Mouse (Mus musculus) thymus, adult 2 months (tissue): ENCODE results near the gene Tnfrsf12a. TPM values are rescaled to one million over a fixed set of nuclear protein-coding genes. Genes with fewer than 3 reads are reported as not detected.

ENCODE experiments used
- DNase-seq: peaks from one replicate; pipeline ENCODE4 v3.0.0; 2021
- H3K27ac ChIP-seq: fragments of 200-500 bp; 2 replicates; pipeline ENCODE4 v1.5.1; 2012; ENCODE audit warnings: low read length, control low read depth; ENCODE audit not compliant: control insufficient read depth, insufficient read depth
- H3K27me3 ChIP-seq: fragments of 200-500 bp; 2 replicates; pipeline ENCODE4 v1.6.1; 2012; ENCODE audit warnings: mild to moderate bottlenecking, low read length, moderate library complexity, mixed read lengths; ENCODE audit not compliant: control insufficient read depth, insufficient read depth
- H3K36me3 ChIP-seq: fragments of 200-500 bp; 2 replicates; pipeline ENCODE4 v1.6.1; 2012; ENCODE audit warnings: mild to moderate bottlenecking, low read length, moderate library complexity; ENCODE audit not compliant: control insufficient read depth, insufficient read depth
- H3K4me1 ChIP-seq: fragments of 200-500 bp; replicated peaks from 2 replicates; pipeline ENCODE4 v1.6.1; 2012; ENCODE audit warnings: low read length; ENCODE audit not compliant: control insufficient read depth, insufficient read depth
- H3K4me3 ChIP-seq: fragments of 200-500 bp; 2 replicates; pipeline ENCODE4 v1.5.1; 2012; ENCODE audit warnings: mild to moderate bottlenecking, low read length, control low read depth, moderate library complexity; ENCODE audit not compliant: control insufficient read depth, insufficient read depth
- CTCF ChIP-seq: fragments of 200-500 bp; IDR thresholded peaks from 2 replicates; pipeline ENCODE4 v1.5.1; 2012; ENCODE audit warnings: mild to moderate bottlenecking, control low read depth, low read length, moderate library complexity, borderline replicate concordance; ENCODE audit not compliant: control insufficient read depth, poor library complexity, insufficient read depth; ENCODE audit errors: extremely low read depth
- POLR2A ChIP-seq: fragments of 200-500 bp; IDR thresholded peaks from 2 replicates; pipeline ENCODE4 v1.6.1; 2012; ENCODE audit warnings: mild to moderate bottlenecking, low read length, control low read depth, moderate library complexity; ENCODE audit not compliant: control insufficient read depth, poor library complexity, insufficient read depth; ENCODE audit errors: extremely low read depth
- WGBS: fragments of 180-500 bp; shearing (Covaris S2); methylation state at CpG from one replicate; pipeline ENCODE4 v1.1.7; 2018; 5-methylcytosine and 5-hydroxymethylcytosine counted together
- polyA plus RNA-seq: library from polyadenylated mRNA; depleted of rRNA; stranded (reverse); fragments of >200 nt; gene quantifications from 2 replicates; pipeline ENCODE4 v1.2.3, GENCODE M21; 2012; rRNA removed

Tnfrsf12a gene
- polyA plus RNA-seq, 1 experiment, result 10.2 TPM

DNA sequence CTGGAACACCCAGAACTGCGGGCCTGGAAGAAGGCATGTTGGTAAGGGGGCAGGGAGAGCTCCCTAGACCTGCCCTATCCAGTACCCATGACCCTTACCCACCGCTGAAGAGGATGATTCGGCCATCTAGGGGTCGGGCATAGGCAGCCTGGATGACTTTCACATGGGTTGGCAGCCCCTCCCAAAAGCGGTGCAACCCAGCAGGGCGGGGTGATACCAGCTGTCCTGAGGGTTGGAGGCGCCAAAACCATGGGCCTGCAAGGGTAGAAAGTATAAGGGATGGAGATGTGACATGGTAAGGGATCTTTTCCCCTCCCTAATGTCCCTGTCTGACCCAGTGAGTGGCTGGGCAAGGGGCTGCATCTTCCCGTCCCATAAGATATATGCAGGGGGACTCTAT lies 46.0 kb downstream of the Tnfrsf12a start:
- Histone ChIP-seq H3K4me3 (no peak overlapping the region), H3K27ac (no peak overlapping the region), H3K36me3 (no peaks in the 10 kb centered on the region), H3K27me3 (no peaks in the 10 kb centered on the region), H3K4me1 (0 out of 2 replicates have a peak, but pooled peaks cover 4% of the 10 kb centered on the region)
- TF ChIP-seq POLR2A (no peak), CTCF (no peak)
- no peak for DNase-seq
- 87% methylated on average over 8 of the region's 8 CpGs for WGBS

DNA sequence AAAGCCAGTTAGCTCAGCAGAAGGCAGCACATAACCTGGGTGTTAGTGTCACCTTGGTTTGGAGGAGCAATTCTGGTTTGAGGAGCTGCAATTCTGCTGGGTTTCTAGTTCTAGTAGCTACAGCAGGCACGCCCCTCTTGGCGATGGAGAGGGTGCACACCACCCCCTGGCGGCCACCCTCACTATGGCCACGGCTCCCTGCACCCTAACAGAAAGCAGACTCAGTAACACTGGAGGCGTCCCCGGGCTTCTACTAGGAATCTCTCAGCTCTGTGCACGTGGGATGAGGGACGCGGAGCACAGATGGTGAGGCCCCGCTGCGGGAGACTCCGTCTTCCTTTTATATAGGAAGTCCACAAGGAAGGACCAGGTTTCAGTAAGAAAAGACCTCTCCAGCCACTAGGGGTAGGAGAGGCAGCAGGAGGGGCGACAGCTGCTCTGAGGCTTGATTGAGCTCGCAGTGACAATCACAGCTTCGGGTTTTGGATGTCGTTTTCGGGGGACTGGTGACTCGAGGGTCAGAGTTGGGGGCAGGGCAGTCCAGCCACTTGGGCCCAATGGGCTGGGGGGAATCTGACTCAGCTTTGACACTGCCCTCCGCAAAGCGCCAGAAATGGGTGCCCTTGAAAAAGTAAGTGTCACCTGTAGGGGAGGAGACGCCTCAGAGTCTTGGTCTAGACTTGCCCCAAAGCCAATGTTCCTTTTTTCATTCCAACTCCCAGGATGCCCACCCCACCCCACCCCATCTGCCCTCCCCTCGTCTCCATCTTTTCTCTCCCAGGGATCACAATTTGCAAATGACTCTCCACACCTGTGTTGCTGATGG lies 46.9 kb downstream of the Tnfrsf12a start:
- no peak overlapping the region for H3K27ac ChIP-seq
- peak; percentile 87 for DNase-seq
- no peaks in the 10 kb centered on the region for H3K36me3 ChIP-seq
- no peak overlapping the region for H3K4me3 ChIP-seq
- no peaks in the 10 kb centered on the region for H3K27me3 ChIP-seq
- TF ChIP-seq CTCF (peak; percentile 87; the same call in 1 of the 2 replicates), POLR2A (no peak)
- 15% methylated on average over 22 of the region's 22 CpGs for WGBS
- H3K4me1 ChIP-seq, result 0 out of 2 replicates have a peak, but pooled peaks cover 4% of the 10 kb centered on the region

DNA sequence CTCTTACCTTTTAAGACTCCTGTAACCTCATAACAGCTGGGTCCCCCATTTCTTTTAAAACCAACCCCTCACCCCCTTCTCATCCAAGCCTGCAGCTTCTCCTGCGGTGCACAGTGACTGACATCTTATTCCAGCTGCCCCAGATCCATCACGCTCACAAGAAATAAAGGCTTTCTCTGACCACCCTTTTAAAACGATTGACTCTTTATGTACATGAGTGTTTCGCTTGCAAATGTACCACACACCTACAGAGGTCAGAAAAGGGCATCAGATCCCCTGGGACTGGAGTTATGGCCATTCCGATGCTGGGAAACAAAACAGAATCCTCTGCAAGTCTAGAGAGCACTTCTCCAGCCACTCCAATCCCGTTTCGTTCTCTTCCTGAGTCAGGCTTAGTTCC lies 49.5 kb downstream of the Tnfrsf12a start:
- H3K27ac ChIP-seq, result no peak overlapping the region
- no peak for DNase-seq
- 89% methylated on average over 7 of the region's 7 CpGs for WGBS
- TF ChIP-seq CTCF, result no peak
- no peak for TF ChIP-seq POLR2A
- H3K36me3 ChIP-seq, result no peaks in the 10 kb centered on the region
- H3K4me1 ChIP-seq, result 0 out of 2 replicates have a peak, but pooled peaks cover 4% of the 10 kb centered on the region
- no peak overlapping the region for H3K4me3 ChIP-seq
- H3K27me3 ChIP-seq, result no peaks in the 10 kb centered on the region

Other genes with a start within 250 kb of the Tnfrsf12a start
- gene Vmn2r117, start 197.8 kb downstream of the Tnfrsf12a start, polyA plus RNA-seq, result not detected in 2 replicates
- gene Zfp213, start 113.2 kb downstream of the Tnfrsf12a start, polyA plus RNA-seq, result 23.5 and 24.4 TPM in 2 replicates
- 2.5 and 3.0 TPM in 2 replicates for gene Zfp13, start 78.0 kb downstream of the Tnfrsf12a start, polyA plus RNA-seq
- gene Zscan10, start 76.6 kb downstream of the Tnfrsf12a start, polyA plus RNA-seq, result 0.18 and 0.20 TPM in 2 replicates
- gene Mmp25, start 32.2 kb downstream of the Tnfrsf12a start, polyA plus RNA-seq, result 7.2 and 7.4 TPM in 2 replicates
- gene Bicdl2, start 17.0 kb downstream of the Tnfrsf12a start, polyA plus RNA-seq, result 0.43 and 0.49 TPM in 2 replicates
- 143 and 192 TPM in 2 replicates for gene Hcfc1r1, start 3.9 kb downstream of the Tnfrsf12a start, polyA plus RNA-seq
- 78.3 and 84.5 TPM in 2 replicates for gene Thoc6, start 3.6 kb downstream of the Tnfrsf12a start, polyA plus RNA-seq
- 0.47 and 0.51 TPM in 2 replicates for gene Cldn6, start 1.8 kb upstream of the Tnfrsf12a start, polyA plus RNA-seq
- 1.1 and 1.9 TPM in 2 replicates for gene Cldn9, start 6.6 kb upstream of the Tnfrsf12a start, polyA plus RNA-seq
- gene 1520401A03Rik, start 45.3 kb upstream of the Tnfrsf12a start, polyA plus RNA-seq, result 0.19 and 0.27 TPM in 2 replicates
- gene Pkmyt1, start 48.9 kb upstream of the Tnfrsf12a start, polyA plus RNA-seq, result 145 and 182 TPM in 2 replicates
- 12.4 and 13.2 TPM in 2 replicates for gene Paqr4, start 63.4 kb upstream of the Tnfrsf12a start, polyA plus RNA-seq
- gene Kremen2, start 68.4 kb upstream of the Tnfrsf12a start, polyA plus RNA-seq, result 2.8 and 3.8 TPM in 2 replicates
- gene Flywch1, start 94.1 kb upstream of the Tnfrsf12a start, polyA plus RNA-seq, result 32.0 and 33.6 TPM in 2 replicates
- gene Flywch2, start 108.6 kb upstream of the Tnfrsf12a start, polyA plus RNA-seq, result 2.3 and 4.0 TPM in 2 replicates
- 874 and 1,056 TPM in 2 replicates for gene Srrm2, start 113.1 kb upstream of the Tnfrsf12a start, polyA plus RNA-seq
- gene Elob, start 151.7 kb upstream of the Tnfrsf12a start, polyA plus RNA-seq, result 639 and 815 TPM in 2 replicates
- 1.6 and 2.8 TPM in 2 replicates for gene Prss33, start 158.6 kb upstream of the Tnfrsf12a start, polyA plus RNA-seq
- 0.51 and 0.65 TPM in 2 replicates for gene Prss32, start 166.4 kb upstream of the Tnfrsf12a start, polyA plus RNA-seq
- gene Prss41, start 166.7 kb upstream of the Tnfrsf12a start, polyA plus RNA-seq, result 0.34 and 0.59 TPM in 2 replicates
- gene Prss21, start 190.6 kb upstream of the Tnfrsf12a start, polyA plus RNA-seq, result 0.11 TPM in 1 of 2 replicates, not detected in the other
- 0.58 TPM in 1 of 2 replicates, not detected in the other for gene Dcpp1, start 203.4 kb upstream of the Tnfrsf12a start, polyA plus RNA-seq
- gene Dcpp2, start 203.4 kb upstream of the Tnfrsf12a start, polyA plus RNA-seq, result 0.35 and 0.55 TPM in 2 replicates
- 0.34 TPM in 2 replicates for gene Dcpp3, start 240.0 kb upstream of the Tnfrsf12a start, polyA plus RNA-seq